Mouse (Mus musculus): ENCODE measurements at regions not wholly inside any gene's neighbourhood (a gene's known extent, or its start where the extent isn't known, plus 50 kb on each side); places are given as distances from the start of the nearest gene placed in this dataset.

- Histone ChIP-seq H3K4me3 (no peak overlapping the region), H3K27ac (no peak overlapping the region), H3K4me1 (no peaks in the 10 kb centered on the region), H3K27me3 (peaks cover 4% of the 10 kb centered on the region; the same call in 1 of the 2 replicates), H3K36me3 (no peaks in the 10 kb centered on the region), H3K9ac (no peak overlapping the region), H3K4me2 (replicated peaks) (no peak overlapping the region), H3K9me3 (replicated peaks) (peaks cover 14% of the 10 kb centered on the region; the same call in 1 of the 2 replicates)
- ATAC-seq (ENCODE audit: low FRiP score) = no peak
- WGBS = 53% methylated on average over 8 of the region's 8 CpGs
These were observed 100.4 kb upstream of the Tbx3 start for GRCm38 (mm10) chr5:119570054-119570453.

GRCm38 (mm10) chr5:119571644-119572043 is 98.8 kb upstream of the Tbx3 start:
- Histone ChIP-seq H3K9me3 (replicated peaks) (peaks cover 14% of the 10 kb centered on the region; the same call in 1 of the 2 replicates), H3K4me2 (replicated peaks) (no peak overlapping the region), H3K4me1 (no peaks in the 10 kb centered on the region), H3K4me3 (no peak overlapping the region), H3K27ac (no peak overlapping the region), H3K9ac (no peak overlapping the region), H3K36me3 (no peaks in the 10 kb centered on the region), H3K27me3 (no peaks in the 10 kb centered on the region)
- no peak for ATAC-seq (ENCODE audit: low FRiP score)
- 90% methylated on average over 3 of the region's 3 CpGs for WGBS

DNA sequence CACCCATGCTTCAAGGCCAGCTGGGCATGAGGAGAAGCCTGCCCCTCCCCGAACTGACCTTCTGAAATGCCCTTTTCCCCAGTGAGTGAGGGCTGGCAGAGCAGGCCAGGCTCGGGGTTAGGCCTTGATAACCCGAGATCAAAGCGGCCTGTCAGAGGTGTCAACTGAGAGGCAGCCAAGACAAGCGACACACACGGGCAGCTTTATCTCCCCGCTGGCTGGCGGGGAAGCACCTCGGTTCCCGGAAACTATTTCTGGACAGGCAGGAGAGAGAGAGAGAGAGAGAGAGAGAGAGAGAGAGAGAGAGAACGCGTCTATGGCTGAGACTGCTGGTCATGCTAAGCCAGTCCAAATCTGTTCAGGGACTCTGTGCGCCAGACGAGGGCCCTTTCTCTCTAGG is 95.3 kb upstream of the Tbx3 start:
- Histone ChIP-seq H3K4me3 (no peak overlapping the region), H3K9me3 (replicated peaks) (peaks cover 14% of the 10 kb centered on the region; the same call in 1 of the 2 replicates), H3K36me3 (no peaks in the 10 kb centered on the region), H3K4me1 (no peaks in the 10 kb centered on the region), H3K27ac (no peak overlapping the region), H3K9ac (no peak overlapping the region), H3K4me2 (replicated peaks) (no peak overlapping the region), H3K27me3 (no peaks in the 10 kb centered on the region)
- ATAC-seq (ENCODE audit: low FRiP score) = no peak
- WGBS = 47% methylated on average over 14 of the region's 14 CpGs

- WGBS = 85% methylated on average over 2 of the region's 2 CpGs
- Histone ChIP-seq H3K9ac (no peak overlapping the region), H3K36me3 (no peaks in the 10 kb centered on the region), H3K9me3 (replicated peaks) (no peaks in the 10 kb centered on the region), H3K4me3 (no peak overlapping the region), H3K27me3 (no peaks in the 10 kb centered on the region), H3K27ac (no peak overlapping the region), H3K4me2 (replicated peaks) (no peak overlapping the region), H3K4me1 (no peaks in the 10 kb centered on the region)
- ATAC-seq (ENCODE audit: low FRiP score) = no peak
These were observed 91.2 kb upstream of the Tbx3 start for GRCm38 (mm10) chr5:119579288-119579687.

- no peak overlapping the region for H3K4me3 ChIP-seq
- ATAC-seq (ENCODE audit: low FRiP score) = no peak
- no peaks in the 10 kb centered on the region for H3K36me3 ChIP-seq
- no peak overlapping the region for H3K27ac ChIP-seq
- H3K4me1 ChIP-seq = no peaks in the 10 kb centered on the region
- 92% methylated on average over 2 of the region's 2 CpGs for WGBS
- no peak overlapping the region for H3K4me2 ChIP-seq (replicated peaks)
- H3K27me3 ChIP-seq = no peaks in the 10 kb centered on the region
- H3K9me3 ChIP-seq (replicated peaks) = no peaks in the 10 kb centered on the region
- H3K9ac ChIP-seq = no peak overlapping the region
These were observed 90.7 kb upstream of the Tbx3 start for GRCm38 (mm10) chr5:119579806-119580205.

DNA sequence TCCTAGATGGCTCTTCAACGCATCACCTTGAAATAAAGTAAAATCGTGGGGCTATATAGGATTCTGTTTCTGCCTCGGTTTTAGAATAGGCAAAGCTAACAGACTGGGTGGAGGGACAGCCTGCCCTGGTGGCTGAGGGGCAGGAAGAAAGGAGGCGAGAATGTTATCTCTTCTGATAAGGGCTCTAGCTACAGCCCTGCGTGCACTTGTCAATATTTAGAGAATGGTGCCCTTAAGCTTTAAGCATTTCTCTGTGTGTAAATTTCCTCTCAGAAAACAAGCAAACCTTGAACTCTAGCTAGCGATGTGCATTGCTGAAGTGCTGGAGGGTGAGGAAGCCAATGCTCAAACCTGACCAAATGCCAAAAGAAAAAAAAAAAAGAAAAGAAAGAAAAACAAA is 90.1 kb upstream of the Tbx3 start:
- H3K4me3 ChIP-seq = no peak overlapping the region
- H3K4me1 ChIP-seq = no peaks in the 10 kb centered on the region
- WGBS = 78% methylated on average over 6 of the region's 6 CpGs
- H3K27ac ChIP-seq = no peak overlapping the region
- H3K4me2 ChIP-seq (replicated peaks) = no peak overlapping the region
- H3K27me3 ChIP-seq = no peaks in the 10 kb centered on the region
- H3K36me3 ChIP-seq = no peaks in the 10 kb centered on the region
- no peak for ATAC-seq (ENCODE audit: low FRiP score)
- H3K9ac ChIP-seq = no peak overlapping the region
- H3K9me3 ChIP-seq (replicated peaks) = no peaks in the 10 kb centered on the region

- no peak overlapping the region for H3K4me2 ChIP-seq (replicated peaks)
- no peak overlapping the region for H3K27ac ChIP-seq
- no peaks in the 10 kb centered on the region for H3K36me3 ChIP-seq
- no peak overlapping the region for H3K4me3 ChIP-seq
- H3K27me3 ChIP-seq = no peaks in the 10 kb centered on the region
- H3K9ac ChIP-seq = no peak overlapping the region
- H3K4me1 ChIP-seq = no peaks in the 10 kb centered on the region
- H3K9me3 ChIP-seq (replicated peaks) = no peaks in the 10 kb centered on the region
- ATAC-seq (ENCODE audit: low FRiP score) = no peak
- 80% methylated on average over 2 of the region's 2 CpGs for WGBS
These were observed 89.7 kb upstream of the Tbx3 start for GRCm38 (mm10) chr5:119580798-119581197.

DNA sequence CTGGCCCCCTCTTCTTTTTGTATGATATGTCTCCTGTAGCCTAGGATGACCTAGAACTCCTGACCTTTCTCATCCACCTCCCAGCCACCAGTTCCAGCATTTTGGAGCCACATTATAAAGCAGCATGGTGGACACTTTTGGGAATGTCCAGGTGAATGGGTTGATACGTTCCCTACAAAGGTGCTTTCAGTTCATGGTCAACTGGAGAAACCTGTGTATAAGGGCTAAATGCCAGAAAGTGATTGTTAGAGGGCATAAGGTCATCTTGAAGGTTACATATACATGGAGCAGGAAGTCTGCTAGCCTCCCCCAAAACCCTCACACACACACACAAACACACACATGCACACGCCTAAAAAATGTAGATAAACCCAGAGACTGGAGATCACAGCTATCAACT is 86.1 kb upstream of the Tbx3 start:
- Histone ChIP-seq H3K27me3 (no peaks in the 10 kb centered on the region; the same call in 1 of the 2 replicates), H3K4me2 (replicated peaks) (no peak overlapping the region), H3K36me3 (no peaks in the 10 kb centered on the region), H3K9me3 (replicated peaks) (no peaks in the 10 kb centered on the region), H3K27ac (no peak overlapping the region), H3K9ac (no peak overlapping the region), H3K4me3 (no peak overlapping the region), H3K4me1 (no peaks in the 10 kb centered on the region)
- ATAC-seq (ENCODE audit: low FRiP score) = no peak
- 85% methylated on average over 2 of the region's 2 CpGs for WGBS

DNA sequence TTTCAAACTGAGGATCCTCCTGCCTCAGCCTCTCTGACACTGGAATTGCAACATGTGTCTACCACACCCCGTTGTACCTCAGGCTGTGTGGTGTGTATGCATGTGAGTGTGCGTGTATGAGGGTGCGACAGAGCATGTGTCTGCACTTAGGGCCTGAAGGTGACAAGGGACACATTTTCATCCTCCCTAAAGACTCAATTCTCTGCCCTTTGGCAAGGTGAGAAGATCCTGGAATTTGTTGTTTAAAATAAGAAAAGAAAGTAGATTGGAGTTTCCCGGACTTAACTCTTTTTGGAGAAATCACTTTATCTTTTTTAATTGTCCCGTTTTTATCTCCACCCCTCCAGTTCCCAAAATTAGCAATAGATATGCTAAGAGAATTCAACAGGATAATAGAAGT is 85.6 kb upstream of the Tbx3 start:
- Histone ChIP-seq H3K36me3 (no peaks in the 10 kb centered on the region), H3K9me3 (replicated peaks) (no peaks in the 10 kb centered on the region), H3K4me2 (replicated peaks) (no peak overlapping the region), H3K27me3 (no peaks in the 10 kb centered on the region; the same call in 1 of the 2 replicates), H3K9ac (no peak overlapping the region), H3K4me1 (no peaks in the 10 kb centered on the region), H3K4me3 (no peak overlapping the region), H3K27ac (no peak overlapping the region)
- no peak for ATAC-seq (ENCODE audit: low FRiP score)
- WGBS = 91% methylated on average over 5 of the region's 5 CpGs

- H3K9ac ChIP-seq = no peak overlapping the region
- no peaks in the 10 kb centered on the region; the same call in 1 of the 2 replicates for H3K27me3 ChIP-seq
- H3K36me3 ChIP-seq = no peaks in the 10 kb centered on the region
- no peaks in the 10 kb centered on the region for H3K9me3 ChIP-seq (replicated peaks)
- H3K4me2 ChIP-seq (replicated peaks) = no peak overlapping the region
- 87% methylated on average over 12 of the region's 12 CpGs for WGBS
- ATAC-seq (ENCODE audit: low FRiP score) = no peak
- no peaks in the 10 kb centered on the region for H3K4me1 ChIP-seq
- no peak overlapping the region for H3K4me3 ChIP-seq
- no peak overlapping the region for H3K27ac ChIP-seq
These were observed 83.9 kb upstream of the Tbx3 start for GRCm38 (mm10) chr5:119586391-119587058.

DNA sequence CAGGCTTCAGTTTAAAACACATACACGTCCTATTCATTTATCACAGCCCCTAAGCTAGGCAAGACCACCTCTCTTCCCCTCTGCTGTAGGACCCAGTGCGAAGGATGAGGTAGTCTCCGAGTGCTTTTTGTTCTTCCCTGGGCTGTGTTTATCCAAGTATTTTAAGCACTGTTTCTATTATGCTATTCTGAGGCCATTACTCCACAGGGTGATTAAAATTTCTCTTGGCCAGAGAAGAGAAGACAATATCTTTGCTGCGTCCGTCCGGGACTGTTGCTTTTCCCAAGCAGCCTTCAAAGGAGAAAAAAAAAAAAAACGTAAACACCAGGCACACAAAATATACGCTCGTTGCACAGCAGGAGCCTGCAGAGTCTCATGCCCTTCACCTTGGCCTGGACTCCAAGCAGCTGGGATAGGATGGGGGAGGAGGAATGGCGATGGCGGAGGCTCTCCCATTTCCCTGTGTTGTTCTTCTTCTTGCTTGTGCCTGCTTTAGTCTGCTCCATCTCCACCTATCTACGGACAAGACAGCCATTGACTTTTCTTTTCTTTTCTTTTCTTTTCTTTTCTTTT is 83.1 kb upstream of the Tbx3 start:
- no peak overlapping the region for H3K27ac ChIP-seq
- 65% methylated on average over 12 of the region's 12 CpGs for WGBS
- no peak overlapping the region for H3K4me2 ChIP-seq (replicated peaks)
- ATAC-seq (ENCODE audit: low FRiP score) = no peak
- no peaks in the 10 kb centered on the region; the same call in 1 of the 2 replicates for H3K27me3 ChIP-seq
- H3K4me1 ChIP-seq = no peaks in the 10 kb centered on the region
- H3K9ac ChIP-seq = no peak overlapping the region
- no peaks in the 10 kb centered on the region for H3K9me3 ChIP-seq (replicated peaks)
- H3K36me3 ChIP-seq = no peaks in the 10 kb centered on the region
- no peak overlapping the region for H3K4me3 ChIP-seq

GRCm38 (mm10) chr5:119588340-119589272 is 81.9 kb upstream of the Tbx3 start:
- no peaks in the 10 kb centered on the region for H3K4me1 ChIP-seq
- H3K27me3 ChIP-seq = no peaks in the 10 kb centered on the region; the same call in 1 of the 2 replicates
- no peaks in the 10 kb centered on the region for H3K9me3 ChIP-seq (replicated peaks)
- WGBS = 32% methylated on average over 9 of the region's 9 CpGs
- no peak for ATAC-seq (ENCODE audit: low FRiP score)
- H3K4me3 ChIP-seq = no peak overlapping the region
- H3K36me3 ChIP-seq = no peaks in the 10 kb centered on the region
- H3K9ac ChIP-seq = no peak overlapping the region
- H3K4me2 ChIP-seq (replicated peaks) = no peak overlapping the region
- no peak overlapping the region for H3K27ac ChIP-seq
